Mouse (Mus musculus) inflammation-experienced regulatory T-cells, adult 6 months (primary cell): ENCODE data around the gene Celf2. TPM values are rescaled to one million over a fixed set of nuclear protein-coding genes. Genes with fewer than 3 reads are reported as not detected.
A peak's percentile ranks its signal among the peaks of the same experiment; 100 is the strongest.

Source experiments
- ATAC-seq: one replicate; pipeline ENCODE4 v1.8.0; 2017
- polyA plus RNA-seq, 3 experiments: library from polyadenylated mRNA; unstranded; fragments of 100-300 nt; shearing (Covaris generic); gene quantifications; one replicate each; pipeline ENCODE4 v1.2.1; 2017

Gene Celf2
- polyA plus RNA-seq, 3 experiments from 2014 or later = 179 to 241 (median 217) TPM

- ATAC-seq = no peak
Measured at GRCm38 (mm10) chr2:6893597-6893996, 615.8 kb downstream of the Celf2 start.

GRCm38 (mm10) chr2:6893095-6893494 lies 616.3 kb downstream of the Celf2 start:
- no peak for ATAC-seq

- no peak for ATAC-seq
Measured at GRCm38 (mm10) chr2:6884796-6885711, 624.3 kb downstream of the Celf2 start.

- no peak for ATAC-seq
Measured at GRCm38 (mm10) chr2:6883996-6884795, 625.2 kb downstream of the Celf2 start.

- no peak for ATAC-seq
Measured at GRCm38 (mm10) chr2:6882236-6882885, 627.0 kb downstream of the Celf2 start.

GRCm38 (mm10) chr2:6880941-6881575 lies 628.3 kb downstream of the Celf2 start:
- no peak for ATAC-seq

GRCm38 (mm10) chr2:6877094-6877493 lies 632.3 kb downstream of the Celf2 start:
- ATAC-seq = no peak

- no peak for ATAC-seq
Measured at GRCm38 (mm10) chr2:6876547-6876946, 632.8 kb downstream of the Celf2 start.

- no peak for ATAC-seq
Measured at GRCm38 (mm10) chr2:6875071-6875611, 634.2 kb downstream of the Celf2 start.

GRCm38 (mm10) chr2:6874266-6874955 lies 635.0 kb downstream of the Celf2 start:
- no peak for ATAC-seq

- ATAC-seq = no peak
Measured at GRCm38 (mm10) chr2:6873711-6874110, 635.7 kb downstream of the Celf2 start.

- peak; percentile 30 for ATAC-seq
Measured at GRCm38 (mm10) chr2:6872894-6873255, 636.5 kb downstream of the Celf2 start.

GRCm38 (mm10) chr2:6872131-6872893 lies 637.1 kb downstream of the Celf2 start:
- ATAC-seq = peak; percentile 71

- peak; percentile 7 for ATAC-seq
Measured at GRCm38 (mm10) chr2:6871281-6872130, 637.9 kb downstream of the Celf2 start.

- no peak for ATAC-seq
Measured at GRCm38 (mm10) chr2:6869956-6870710, 639.2 kb downstream of the Celf2 start.

- no peak for ATAC-seq
Measured at GRCm38 (mm10) chr2:6867297-6867696, 642.1 kb downstream of the Celf2 start.

GRCm38 (mm10) chr2:6865785-6866184 lies 643.6 kb downstream of the Celf2 start:
- ATAC-seq = no peak

- no peak for ATAC-seq
Measured at GRCm38 (mm10) chr2:6850102-6850644, 659.2 kb downstream of the Celf2 start.

GRCm38 (mm10) chr2:6849388-6849787 lies 660.0 kb downstream of the Celf2 start:
- ATAC-seq = no peak
